Mouse (Mus musculus) C2C12 (cell line): ENCODE results near the gene Gm11032. TPM values are rescaled to one million over a fixed set of nuclear protein-coding genes. Genes with fewer than 3 reads are reported as not detected.
"Not testable (repeated sequence)": the region's sequence is repeated elsewhere in the genome, so short reads cannot be mapped to it uniquely, and the experiment has no call there.

Source experiments
- H3K27me3 ChIP-seq: one replicate; pipeline ENCODE4 v1.6.1; 2011; ENCODE audit not compliant: control insufficient read depth, insufficient read depth, insufficient read length
- H3K36me3 ChIP-seq: one replicate; pipeline ENCODE4 v1.6.1; 2011; ENCODE audit not compliant: control insufficient read depth, insufficient read depth
- H3K4me3 ChIP-seq: one replicate; pipeline ENCODE4 v1.5.1; 2011; ENCODE audit warnings: mild to moderate bottlenecking, control low read depth; ENCODE audit not compliant: poor library complexity, insufficient read depth, severe bottlenecking
- H3K79me2 ChIP-seq: one replicate; pipeline ENCODE4 v1.6.1; 2011; ENCODE audit not compliant: control insufficient read depth, insufficient read depth
- H3K79me3 ChIP-seq: one replicate; pipeline ENCODE4 v1.6.1; 2011; ENCODE audit warnings: low read depth, control low read depth
- H3ac ChIP-seq: one replicate; pipeline ENCODE3; 2011; ENCODE audit warnings: low read depth; ENCODE audit not compliant: control insufficient read depth, insufficient read length
- CEBPB ChIP-seq: IDR thresholded peaks from one replicate; pipeline ENCODE4 v1.6.1; 2011; ENCODE audit warnings: low read depth, mild to moderate bottlenecking, control low read depth, moderate library complexity
- CTCF ChIP-seq: IDR thresholded peaks from one replicate; pipeline ENCODE4 v1.5.1; 2011; ENCODE audit not compliant: control insufficient read depth, insufficient read depth, insufficient read length
- FOSL1 ChIP-seq: IDR thresholded peaks from one replicate; pipeline ENCODE4 v1.8.0; 2011; ENCODE audit warnings: mild to moderate bottlenecking, low read length; ENCODE audit not compliant: poor library complexity, insufficient read depth, severe bottlenecking
- MAX ChIP-seq: IDR thresholded peaks from one replicate; pipeline ENCODE4 v1.6.1; 2011; ENCODE audit warnings: mild to moderate bottlenecking, control low read depth
- MYOD1 ChIP-seq: IDR thresholded peaks from one replicate; pipeline ENCODE4 v1.6.1; 2011; ENCODE audit warnings: low read depth; ENCODE audit not compliant: control insufficient read depth, insufficient read length
- MYOG ChIP-seq: IDR thresholded peaks from one replicate; pipeline ENCODE4 v1.6.1; 2011; ENCODE audit not compliant: control insufficient read depth, insufficient read length; ENCODE audit errors: extremely low read depth
- USF1 ChIP-seq: IDR thresholded peaks from one replicate; pipeline ENCODE4 v1.6.1; 2011; ENCODE audit warnings: low read depth, mild to moderate bottlenecking, control low read depth, moderate library complexity
- polyA plus RNA-seq: library from polyadenylated mRNA; unstranded; fragments of >200 nt; fragmentation: generic; extraction: Trizol; gene quantifications from one replicate; pipeline ENCODE4 v1.2.1, GENCODE M21; 2012; ENCODE audit warnings: missing spikeins

The Gm11032 gene
- polyA plus RNA-seq, 1 experiment = not detected

GRCm38 (mm10) chr11:4641185-4641584 lies 21.3 kb downstream of the Gm11032 start:
- H3K36me3 ChIP-seq = peaks cover 32% of the 10 kb centered on the region
- peaks cover 26% of the 10 kb centered on the region for H3K79me3 ChIP-seq
- H3K27me3 ChIP-seq = no peaks in the 10 kb centered on the region
- peaks cover 71% of the 10 kb centered on the region for H3K79me2 ChIP-seq
- no peak overlapping the region for H3ac ChIP-seq
- TF ChIP-seq MAX = no peak
- no peak for TF ChIP-seq CEBPB
- TF ChIP-seq FOSL1 = no peak
- no peak for TF ChIP-seq MYOD1
- TF ChIP-seq MYOG = no peak
- no peak for TF ChIP-seq USF1
- no peak for TF ChIP-seq CTCF
- H3K4me3 ChIP-seq = no peak overlapping the region

- Histone ChIP-seq H3K27me3 (no peaks in the 10 kb centered on the region), H3K79me2 (peaks cover 60% of the 10 kb centered on the region), H3K79me3 (peaks cover 17% of the 10 kb centered on the region), H3K4me3 (no peak overlapping the region), H3K36me3 (peaks cover 55% of the 10 kb centered on the region), H3ac (no peak overlapping the region)
- TF ChIP-seq MYOG (no peak), CTCF (no peak), FOSL1 (no peak), MYOD1 (no peak), CEBPB (no peak), USF1 (no peak), MAX (no peak)
Measured at GRCm38 (mm10) chr11:4643722-4644121, 23.9 kb downstream of the Gm11032 start.

GRCm38 (mm10) chr11:4645180-4645579 lies 25.3 kb downstream of the Gm11032 start:
- H3K36me3 ChIP-seq = peaks cover 62% of the 10 kb centered on the region

GRCm38 (mm10) chr11:4646409-4646808 lies 26.5 kb downstream of the Gm11032 start:
- Histone ChIP-seq H3K27me3 (no peaks in the 10 kb centered on the region), H3K79me3 (peaks cover 6% of the 10 kb centered on the region), H3K79me2 (peaks cover 33% of the 10 kb centered on the region), H3K36me3 (peaks cover 68% of the 10 kb centered on the region), H3ac (no peak overlapping the region), H3K4me3 (no peak overlapping the region)
- TF ChIP-seq MYOG (no peak), MYOD1 (no peak), FOSL1 (no peak)

More at GRCm38 (mm10) chr11:4645180-4645579, 25.3 kb downstream of the Gm11032 start:
- H3K27me3 ChIP-seq, H3ac ChIP-seq, H3K4me3 ChIP-seq, H3K79me3 ChIP-seq: not testable (repeated sequence)
- peaks cover 45% of the 10 kb centered on the region for H3K79me2 ChIP-seq

DNA sequence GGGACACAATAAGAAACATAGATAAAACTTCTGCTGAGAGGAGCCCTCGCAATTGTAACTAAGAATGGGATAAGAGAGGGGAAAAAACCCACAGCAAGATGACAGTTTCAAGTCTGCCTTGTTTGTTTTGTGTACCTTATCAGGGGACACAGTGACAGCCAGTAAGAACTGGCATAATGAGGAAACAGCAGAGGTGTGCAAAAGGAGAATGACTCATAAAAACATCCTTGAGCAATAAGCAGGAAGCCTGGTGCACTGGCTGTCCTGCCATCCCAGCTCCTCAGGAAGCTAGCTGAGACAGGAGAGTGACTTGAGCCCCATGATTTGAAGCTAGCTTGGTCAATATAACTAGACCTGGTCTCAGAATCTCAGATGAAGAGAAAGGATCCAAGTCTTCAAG lies 40.0 kb downstream of the Gm11032 start:
- no peak overlapping the region for H3K4me3 ChIP-seq

GRCm38 (mm10) chr11:4660309-4661025 lies 40.6 kb downstream of the Gm11032 start:
- no peak overlapping the region for H3K4me3 ChIP-seq
- H3K79me2 ChIP-seq = no peaks in the 10 kb centered on the region
- no peaks in the 10 kb centered on the region for H3K79me3 ChIP-seq
- TF ChIP-seq MYOG (no peak), MYOD1 (peak; percentile 9)
- no peak overlapping the region for H3ac ChIP-seq
- H3K27me3 ChIP-seq = no peaks in the 10 kb centered on the region
- peaks cover 38% of the 10 kb centered on the region for H3K36me3 ChIP-seq

More for the DNA sequence above, 40.0 kb downstream of the Gm11032 start:
- H3K79me3 ChIP-seq = no peaks in the 10 kb centered on the region
- no peaks in the 10 kb centered on the region for H3K27me3 ChIP-seq
- H3ac ChIP-seq = no peak overlapping the region
- TF ChIP-seq CEBPB = peak; percentile 43
- TF ChIP-seq CTCF = no peak
- no peak for TF ChIP-seq MAX
- no peak for TF ChIP-seq FOSL1
- TF ChIP-seq USF1 = no peak
- TF ChIP-seq MYOG = no peak
- no peak for TF ChIP-seq MYOD1
- H3K36me3 ChIP-seq = peaks cover 45% of the 10 kb centered on the region
- no peaks in the 10 kb centered on the region for H3K79me2 ChIP-seq
